Mouse (Mus musculus): Measurements from ENCODE around the gene Polr3b. TPM values are rescaled to one million over a fixed set of nuclear protein-coding genes. Genes with fewer than 3 reads are reported as not detected.

Gene Polr3b
- polyA plus RNA-seq, 1 experiment: 5.1 TPM

DNA sequence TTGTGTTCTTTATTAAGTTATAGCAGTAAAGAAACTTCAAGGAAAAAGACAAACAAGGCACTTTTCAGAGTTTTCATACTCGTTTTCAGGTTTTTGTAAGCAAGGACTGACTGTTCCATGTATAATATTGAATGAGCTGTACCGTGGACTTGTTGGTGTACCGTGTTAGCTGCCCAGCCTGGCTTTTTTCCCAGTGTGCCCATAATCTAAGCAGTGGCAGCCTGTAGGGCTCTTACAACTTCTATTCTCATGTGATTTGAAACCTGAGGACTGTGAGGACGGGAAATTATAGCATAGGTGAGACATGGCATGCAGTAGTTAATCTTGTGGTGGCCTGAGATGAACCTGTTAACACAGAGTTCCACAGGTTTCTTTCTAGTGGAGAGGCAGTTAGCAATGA is 16.3 kb downstream of the Polr3b start:
- TF ChIP-seq CTCF (conservative IDR thresholded peaks at IDR 0.05; ENCODE audit: insufficient read depth, insufficient read length, low read depth, low read length) (no peak), POLR2A (IDR thresholded peaks at IDR 0.05; ENCODE audit: low read depth, low read length) (no peak)
- peaks cover 5% of the 10 kb centered on the region for H3K36me3 ChIP-seq (ENCODE audit: control insufficient read depth, insufficient read depth, low read length)
- H3K4me1 ChIP-seq (ENCODE audit: control insufficient read depth, insufficient read depth, low read length): no peaks in the 10 kb centered on the region
- 90% methylated on average over 4 of the region's 4 CpGs for WGBS
- DNase-seq: no peak
- H3K4me3 ChIP-seq (ENCODE audit: insufficient read depth, low read depth, low read length): no peak overlapping the region
- no peak overlapping the region for H3K27ac ChIP-seq (ENCODE audit: insufficient read depth, low read depth, low read length)
- no peaks in the 10 kb centered on the region for H3K27me3 ChIP-seq (replicated peaks; ENCODE audit: control insufficient read depth, insufficient read depth, low read length)

DNA sequence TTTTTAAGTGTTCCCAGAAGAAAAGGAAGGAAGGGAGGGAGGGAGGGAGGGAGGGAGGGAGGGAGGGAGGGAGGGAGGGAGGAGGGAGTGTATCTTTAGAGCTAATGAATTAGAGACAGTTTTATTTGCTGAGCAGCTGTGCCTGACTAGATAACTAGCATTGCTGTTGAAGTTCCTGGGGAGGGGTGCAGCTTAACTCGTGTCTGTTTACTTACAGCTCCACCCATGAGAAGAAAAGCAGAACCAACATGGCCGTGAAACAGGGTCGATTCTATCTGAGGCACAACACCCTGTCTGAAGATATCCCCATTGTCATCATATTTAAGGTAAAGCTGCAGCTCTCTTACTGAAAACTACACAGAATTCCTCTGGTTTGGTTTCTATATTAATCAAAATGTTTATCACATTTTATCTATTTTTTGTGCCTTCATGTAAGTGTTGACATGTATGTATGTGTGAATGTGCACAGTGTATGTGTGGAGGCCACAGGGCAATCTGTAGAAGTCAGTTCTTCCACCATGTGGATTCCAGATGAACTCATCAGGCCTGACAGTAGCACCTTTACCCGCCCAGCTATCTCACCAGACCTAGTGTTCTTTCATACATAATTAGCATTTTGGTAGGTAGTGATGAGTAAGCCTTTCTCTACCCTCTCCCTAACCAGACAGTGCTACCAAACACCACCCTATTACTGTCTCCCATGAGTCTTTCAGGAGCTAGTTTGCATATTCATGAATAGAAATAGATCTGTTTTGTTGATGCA is 17.6 kb downstream of the Polr3b start:
- H3K36me3 ChIP-seq (ENCODE audit: control insufficient read depth, insufficient read depth, low read length): peaks cover 4% of the 10 kb centered on the region
- H3K4me1 ChIP-seq (ENCODE audit: control insufficient read depth, insufficient read depth, low read length): no peaks in the 10 kb centered on the region
- no peak overlapping the region for H3K27ac ChIP-seq (ENCODE audit: insufficient read depth, low read depth, low read length)
- no peak overlapping the region for H3K4me3 ChIP-seq (ENCODE audit: insufficient read depth, low read depth, low read length)
- no peak for TF ChIP-seq CTCF (conservative IDR thresholded peaks at IDR 0.05; ENCODE audit: insufficient read depth, insufficient read length, low read depth, low read length)
- TF ChIP-seq POLR2A (IDR thresholded peaks at IDR 0.05; ENCODE audit: low read depth, low read length): no peak
- 53% methylated on average over 4 of the region's 4 CpGs for WGBS
- no peaks in the 10 kb centered on the region for H3K27me3 ChIP-seq (replicated peaks; ENCODE audit: control insufficient read depth, insufficient read depth, low read length)
- DNase-seq: no peak

DNA sequence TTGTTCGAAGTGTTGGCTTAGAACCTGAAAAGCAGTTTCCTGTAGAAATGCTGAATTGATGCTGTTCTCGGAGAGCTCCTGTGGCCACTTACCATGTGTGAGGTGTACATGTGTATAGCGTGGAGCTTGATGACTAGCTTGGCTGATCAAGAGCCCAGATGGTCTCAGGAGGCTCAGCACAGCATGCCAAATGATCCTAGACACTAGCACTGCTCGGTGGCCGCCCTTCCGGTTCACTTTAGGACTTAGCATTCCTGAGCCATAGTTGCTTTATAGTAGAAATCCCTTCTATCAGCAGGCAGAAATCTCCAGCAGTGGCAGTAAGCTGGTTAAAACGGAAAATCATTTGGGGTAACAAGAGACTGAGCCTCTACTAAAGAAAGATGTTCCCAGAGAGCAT is 18.8 kb downstream of the Polr3b start:
- H3K27me3 ChIP-seq (replicated peaks; ENCODE audit: control insufficient read depth, insufficient read depth, low read length): no peaks in the 10 kb centered on the region
- DNase-seq: no peak
- H3K27ac ChIP-seq (ENCODE audit: insufficient read depth, low read depth, low read length): no peak overlapping the region
- H3K4me3 ChIP-seq (ENCODE audit: insufficient read depth, low read depth, low read length): no peak overlapping the region
- TF ChIP-seq CTCF (conservative IDR thresholded peaks at IDR 0.05; ENCODE audit: insufficient read depth, insufficient read length, low read depth, low read length) (no peak), POLR2A (IDR thresholded peaks at IDR 0.05; ENCODE audit: low read depth, low read length) (no peak)
- H3K4me1 ChIP-seq (ENCODE audit: control insufficient read depth, insufficient read depth, low read length): no peaks in the 10 kb centered on the region
- WGBS: 88% methylated on average over 7 of the region's 7 CpGs
- peaks cover 2% of the 10 kb centered on the region for H3K36me3 ChIP-seq (ENCODE audit: control insufficient read depth, insufficient read depth, low read length)

DNA sequence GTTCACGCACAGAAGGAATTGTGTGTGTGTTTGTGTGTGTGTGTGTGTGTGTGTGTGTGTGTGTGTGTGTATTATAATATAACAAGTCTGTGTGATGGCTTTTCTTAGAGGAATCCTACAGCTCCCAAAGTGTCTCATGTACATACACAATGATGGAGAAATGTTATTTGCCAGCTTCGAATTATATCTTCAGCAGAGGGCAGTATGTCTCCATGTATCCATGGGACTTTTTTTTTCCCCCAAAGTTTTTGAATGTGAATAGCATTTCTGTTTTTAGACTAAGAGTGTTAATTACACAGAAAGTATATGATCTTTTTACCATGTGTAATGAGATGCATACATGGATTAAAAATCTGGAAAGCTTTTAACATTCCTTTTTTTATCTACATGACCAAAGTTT is 19.5 kb downstream of the Polr3b start:
- WGBS: 71% methylated on average over 2 of the region's 2 CpGs
- H3K27ac ChIP-seq (ENCODE audit: insufficient read depth, low read depth, low read length): no peak overlapping the region
- H3K36me3 ChIP-seq (ENCODE audit: control insufficient read depth, insufficient read depth, low read length): peaks cover 2% of the 10 kb centered on the region
- H3K4me3 ChIP-seq (ENCODE audit: insufficient read depth, low read depth, low read length): no peak overlapping the region
- no peak for TF ChIP-seq CTCF (conservative IDR thresholded peaks at IDR 0.05; ENCODE audit: insufficient read depth, insufficient read length, low read depth, low read length)
- no peak for TF ChIP-seq POLR2A (IDR thresholded peaks at IDR 0.05; ENCODE audit: low read depth, low read length)
- H3K4me1 ChIP-seq (ENCODE audit: control insufficient read depth, insufficient read depth, low read length): no peaks in the 10 kb centered on the region
- H3K27me3 ChIP-seq (replicated peaks; ENCODE audit: control insufficient read depth, insufficient read depth, low read length): no peaks in the 10 kb centered on the region
- DNase-seq: no peak

DNA sequence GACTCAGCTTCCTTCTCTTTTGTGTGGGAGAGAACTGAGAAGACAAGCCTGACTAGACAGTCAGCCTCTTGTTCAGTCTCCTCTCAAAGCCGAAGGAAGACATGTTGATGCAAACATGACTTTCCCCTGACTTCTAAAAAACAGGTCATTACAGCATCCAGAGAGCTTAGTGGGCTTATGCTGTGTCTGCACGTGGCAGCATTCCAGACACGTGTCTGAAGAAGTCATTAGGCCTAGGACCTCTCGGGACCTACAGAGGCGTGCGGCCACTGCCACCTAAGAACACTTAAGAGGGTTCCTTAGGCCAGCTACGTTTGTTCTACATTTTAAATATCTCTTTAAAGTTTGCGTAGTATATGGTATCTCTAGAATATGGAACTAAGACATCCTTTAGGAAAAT is 23.8 kb downstream of the Polr3b start:
- Histone ChIP-seq H3K36me3 (ENCODE audit: control insufficient read depth, insufficient read depth, low read length) (no peaks in the 10 kb centered on the region; the same call in 1 of the 2 replicates), H3K4me1 (ENCODE audit: control insufficient read depth, insufficient read depth, low read length) (no peaks in the 10 kb centered on the region), H3K27me3 (replicated peaks; ENCODE audit: control insufficient read depth, insufficient read depth, low read length) (no peaks in the 10 kb centered on the region), H3K4me3 (ENCODE audit: insufficient read depth, low read depth, low read length) (no peak overlapping the region), H3K27ac (ENCODE audit: insufficient read depth, low read depth, low read length) (no peak overlapping the region)
- DNase-seq: no peak
- no peak for TF ChIP-seq POLR2A (IDR thresholded peaks at IDR 0.05; ENCODE audit: low read depth, low read length)
- no peak for TF ChIP-seq CTCF (conservative IDR thresholded peaks at IDR 0.05; ENCODE audit: insufficient read depth, insufficient read length, low read depth, low read length)
- 80% methylated on average over 8 of the region's 8 CpGs for WGBS

DNA sequence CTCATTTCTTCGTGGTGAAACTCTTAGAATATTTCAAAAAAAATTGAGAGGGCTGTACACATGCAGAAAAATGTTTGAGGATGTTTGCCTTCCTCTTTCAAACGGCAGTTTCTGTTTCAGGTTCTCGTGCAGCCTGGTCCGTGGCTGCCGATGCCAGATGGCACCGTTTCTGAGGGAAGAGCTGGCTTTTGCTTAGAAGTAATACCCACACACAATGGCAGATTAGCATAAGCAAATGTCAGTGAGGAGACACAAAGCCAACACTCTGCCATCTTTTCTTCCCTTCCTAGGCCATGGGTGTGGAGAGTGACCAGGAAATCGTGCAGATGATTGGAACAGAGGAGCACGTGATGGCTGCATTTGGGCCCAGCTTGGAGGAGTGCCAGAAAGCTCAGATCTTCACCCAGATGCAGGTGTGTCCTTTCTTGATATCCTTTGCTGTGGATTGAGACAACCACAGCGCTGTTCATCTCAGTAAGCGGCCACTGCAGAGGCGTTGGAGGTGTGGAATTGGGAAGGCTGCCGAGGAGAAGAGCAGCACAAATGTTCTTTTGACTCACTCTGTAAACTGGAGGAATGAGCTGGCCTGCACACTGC is 24.5 kb downstream of the Polr3b start:
- TF ChIP-seq POLR2A (IDR thresholded peaks at IDR 0.05; ENCODE audit: low read depth, low read length) (no peak), CTCF (conservative IDR thresholded peaks at IDR 0.05; ENCODE audit: insufficient read depth, insufficient read length, low read depth, low read length) (no peak)
- Histone ChIP-seq H3K27ac (ENCODE audit: insufficient read depth, low read depth, low read length) (no peak overlapping the region), H3K27me3 (replicated peaks; ENCODE audit: control insufficient read depth, insufficient read depth, low read length) (no peaks in the 10 kb centered on the region), H3K4me1 (ENCODE audit: control insufficient read depth, insufficient read depth, low read length) (no peaks in the 10 kb centered on the region), H3K36me3 (ENCODE audit: control insufficient read depth, insufficient read depth, low read length) (no peaks in the 10 kb centered on the region; the same call in 1 of the 2 replicates), H3K4me3 (ENCODE audit: insufficient read depth, low read depth, low read length) (no peak overlapping the region)
- WGBS: 83% methylated on average over 12 of the region's 12 CpGs
- DNase-seq: peak; percentile 18

DNA sequence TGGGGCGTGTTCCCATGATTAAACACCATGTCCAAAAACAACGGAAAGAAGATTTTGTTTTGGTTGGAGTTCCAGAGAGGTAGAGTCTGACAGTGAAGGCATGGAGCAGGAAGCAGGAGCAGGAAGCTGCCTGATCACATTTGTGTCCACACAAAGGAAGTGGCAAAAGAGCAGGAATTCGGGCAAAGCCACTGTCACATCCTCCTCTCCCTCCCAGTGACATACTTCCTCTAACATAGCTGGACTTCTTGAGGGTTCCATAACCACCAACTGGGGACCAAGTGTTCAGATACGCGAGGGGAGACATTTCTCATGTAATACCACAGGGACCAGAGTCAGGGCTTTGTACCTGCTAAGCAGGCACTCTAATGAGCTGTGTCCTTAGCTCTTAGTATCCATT is 25.2 kb downstream of the Polr3b start:
- TF ChIP-seq POLR2A (IDR thresholded peaks at IDR 0.05; ENCODE audit: low read depth, low read length) (no peak), CTCF (conservative IDR thresholded peaks at IDR 0.05; ENCODE audit: insufficient read depth, insufficient read length, low read depth, low read length) (no peak)
- Histone ChIP-seq H3K27ac (ENCODE audit: insufficient read depth, low read depth, low read length) (0 out of 2 replicates have a peak overlapping the region, but pooled peaks have one; percentile 35), H3K4me1 (ENCODE audit: control insufficient read depth, insufficient read depth, low read length) (no peaks in the 10 kb centered on the region), H3K36me3 (ENCODE audit: control insufficient read depth, insufficient read depth, low read length) (no peaks in the 10 kb centered on the region; the same call in 1 of the 2 replicates), H3K4me3 (ENCODE audit: insufficient read depth, low read depth, low read length) (no peak overlapping the region), H3K27me3 (replicated peaks; ENCODE audit: control insufficient read depth, insufficient read depth, low read length) (no peaks in the 10 kb centered on the region)
- DNase-seq: no peak
- 80% methylated on average over 5 of the region's 5 CpGs for WGBS
